Mouse (Mus musculus) hindbrain, embryonic 15.5 days (tissue): ENCODE results near the gene Cpt1a. TPM values are rescaled to one million over a fixed set of nuclear protein-coding genes. Genes with fewer than 3 reads are reported as not detected.

Source experiments
- ATAC-seq: fragments of 200-750 bp; cut with Nextera tagmentation; 2 replicates; pipeline ENCODE4 v1.8.0; 2017; ENCODE audit warnings: low read depth, moderate number of reproducible peaks, moderate TSS enrichment; ENCODE audit not compliant: low FRiP score
- H3K27ac ChIP-seq: fragments of 300-500 bp; sonication (generic); replicated peaks from 2 replicates; pipeline ENCODE4 v1.5.1; 2015; ENCODE audit warnings: mild to moderate bottlenecking, inconsistent platforms
- H3K27me3 ChIP-seq: fragments of 300-500 bp; sonication (generic); 2 replicates; pipeline ENCODE4 v1.6.1; 2015; ENCODE audit warnings: control low read depth, inconsistent platforms
- H3K36me3 ChIP-seq: fragments of 300-500 bp; sonication (generic); 2 replicates; pipeline ENCODE4 v1.6.1; 2015; ENCODE audit warnings: control low read depth, inconsistent platforms
- H3K4me1 ChIP-seq: fragments of 300-500 bp; sonication (generic); replicated peaks from 2 replicates; pipeline ENCODE4 v1.6.1; 2015; ENCODE audit warnings: control low read depth, inconsistent platforms
- H3K4me2 ChIP-seq: fragments of 300-500 bp; sonication (generic); 2 replicates; pipeline ENCODE4 v1.6.1; 2015; ENCODE audit warnings: moderate library complexity, mild to moderate bottlenecking, inconsistent platforms
- H3K4me3 ChIP-seq: fragments of 300-500 bp; sonication (generic); 2 replicates; pipeline ENCODE4 v1.5.1; 2015; ENCODE audit warnings: mild to moderate bottlenecking, inconsistent platforms
- H3K9ac ChIP-seq: fragments of 300-500 bp; sonication (generic); 2 replicates; pipeline ENCODE4 v1.6.1; 2015; ENCODE audit warnings: inconsistent platforms
- H3K9me3 ChIP-seq: fragments of 300-500 bp; sonication (generic); 2 replicates; pipeline ENCODE4 v1.6.1; 2016; ENCODE audit warnings: control low read depth, inconsistent platforms
- WGBS: fragments of 180-500 bp; shearing (Covaris S2); methylation state at CpG from one replicate; pipeline ENCODE4 v1.1.7; 2015; 5-methylcytosine and 5-hydroxymethylcytosine counted together
- polyA plus RNA-seq: library from polyadenylated mRNA; unstranded; fragments of >200 nt; fragmentation: Nextera tagmentation; extraction: Ambion mirVana; gene quantifications from 2 replicates; pipeline ENCODE4 v1.2.1, GENCODE M21; 2015

Gene Cpt1a
- polyA plus RNA-seq, 1 experiment from 2014 or later = 17.7 TPM

DNA sequence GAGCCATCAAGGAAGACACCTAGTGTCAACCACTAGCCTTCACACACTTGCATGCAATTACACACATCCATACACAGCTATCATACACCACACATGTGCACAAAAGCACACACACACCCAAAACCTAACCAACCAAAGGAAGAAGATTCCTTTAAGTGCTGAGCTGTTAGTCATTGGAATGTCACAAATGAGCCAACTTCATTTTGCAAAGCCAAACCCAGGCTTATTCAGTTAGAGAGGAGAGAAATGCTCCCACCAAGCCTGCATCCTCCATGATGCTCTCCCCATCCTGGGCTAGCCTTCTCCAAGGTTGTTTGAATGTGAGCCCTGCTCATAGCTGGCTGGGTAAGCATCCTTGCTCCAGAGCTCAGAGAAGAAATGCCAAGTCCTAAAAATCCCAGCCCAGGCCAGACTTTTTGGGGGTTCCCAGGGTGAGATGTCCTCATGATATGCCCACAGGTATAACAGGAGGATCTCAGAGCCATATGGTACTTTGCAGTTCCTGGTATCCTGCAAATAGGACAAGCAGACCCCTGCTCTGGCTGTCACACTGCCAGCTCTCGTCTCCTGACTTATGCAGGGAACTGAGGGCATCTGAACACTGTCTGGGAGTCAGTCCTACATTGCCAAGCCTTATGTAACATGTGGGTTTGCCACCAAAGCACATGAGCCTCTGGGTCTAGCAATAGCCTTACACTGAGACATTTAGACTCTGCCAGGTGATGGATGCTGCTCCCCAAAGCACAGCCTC, 83.6 kb downstream of the Cpt1a start:
- no peaks in the 10 kb centered on the region for H3K9me3 ChIP-seq
- WGBS = 55% methylated on average over 1 of the region's 1 CpGs
- peaks cover 4% of the 10 kb centered on the region; the same call in 1 of the 2 replicates for H3K4me1 ChIP-seq
- no peak overlapping the region for H3K27ac ChIP-seq
- no peak overlapping the region for H3K4me3 ChIP-seq
- ATAC-seq = no peak
- no peaks in the 10 kb centered on the region for H3K27me3 ChIP-seq
- H3K4me2 ChIP-seq = no peak overlapping the region
- no peak overlapping the region for H3K9ac ChIP-seq
- H3K36me3 ChIP-seq = no peaks in the 10 kb centered on the region

DNA sequence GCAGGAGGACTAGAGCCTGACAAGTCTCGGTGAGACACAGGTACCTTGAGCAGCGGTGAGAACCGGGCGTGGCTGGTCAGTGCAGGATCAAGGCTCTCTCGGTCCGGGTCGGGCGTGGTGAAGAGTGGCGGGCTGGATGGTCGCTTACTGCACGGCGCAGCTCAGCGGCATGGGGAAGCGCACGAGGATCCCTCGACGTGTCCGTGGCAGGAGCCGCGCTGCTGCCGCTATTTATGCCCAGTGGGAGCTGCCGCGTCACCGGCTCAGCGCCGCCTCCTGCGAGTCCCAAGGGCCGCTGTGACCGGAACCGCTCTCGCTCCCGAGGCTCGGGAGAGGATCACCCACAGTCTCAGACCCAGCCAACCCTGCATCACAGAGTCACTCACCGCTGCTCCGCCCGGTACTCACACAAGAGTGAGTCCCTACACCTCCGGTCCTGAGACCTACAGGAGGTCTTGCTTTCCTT, 92.2 kb downstream of the Cpt1a start, which contains the start of gene Gal:
Gal (minus strand) TSS at position 277 of the 466 bp plus-strand sequence.
- Histone ChIP-seq H3K36me3 (no peaks in the 10 kb centered on the region), H3K9ac (peak within 1 kb of the TSS; percentile 27; the same call in 1 of the 2 replicates), H3K4me1 (peaks cover 7% of the 10 kb centered on the region; the same call in 1 of the 2 replicates), H3K27me3 (peaks cover 24% of the 10 kb centered on the region), H3K4me3 (peak within 1 kb of the TSS; percentile 34), H3K4me2 (peak within 1 kb of the TSS; percentile 65), H3K9me3 (no peaks in the 10 kb centered on the region), H3K27ac (no peak within 1 kb of the TSS)
- peak; percentile 20; the same call in 1 of the 2 replicates for ATAC-seq
- 5% methylated on average over 33 of the region's 37 CpGs for WGBS

DNA sequence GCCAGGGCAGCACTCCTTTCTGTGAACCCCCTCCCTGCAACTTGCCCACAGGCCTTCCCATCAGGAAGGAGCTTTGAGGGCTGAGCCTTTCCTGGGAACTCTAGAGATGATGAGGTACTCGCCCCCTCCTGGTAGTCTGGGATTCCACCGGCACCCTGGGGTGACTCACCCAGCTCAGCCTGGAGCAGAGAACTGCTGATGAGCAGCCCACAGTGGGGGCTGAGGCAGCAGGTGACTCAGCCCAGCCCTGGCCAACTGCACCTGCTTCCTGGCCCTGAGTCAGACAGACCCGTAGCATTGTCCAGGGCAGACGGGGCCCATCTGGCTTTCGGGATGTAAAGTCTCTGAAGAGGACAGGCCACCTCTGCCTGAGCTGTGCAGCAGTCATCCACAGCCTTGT, 97.1 kb downstream of the Cpt1a start:
- no peak for ATAC-seq
- peaks cover 4% of the 10 kb centered on the region; the same call in 1 of the 2 replicates for H3K4me1 ChIP-seq
- H3K27me3 ChIP-seq = peaks cover 10% of the 10 kb centered on the region
- H3K4me2 ChIP-seq = no peak overlapping the region
- no peaks in the 10 kb centered on the region for H3K36me3 ChIP-seq
- H3K27ac ChIP-seq = no peak overlapping the region
- no peak overlapping the region for H3K4me3 ChIP-seq
- no peak overlapping the region for H3K9ac ChIP-seq
- WGBS = 54% methylated on average over 5 of the region's 5 CpGs
- H3K9me3 ChIP-seq = no peaks in the 10 kb centered on the region

GRCm38 (mm10) chr19:3422488-3422887, 100.4 kb downstream of the Cpt1a start:
- Histone ChIP-seq H3K27ac (no peak overlapping the region), H3K9ac (no peak overlapping the region), H3K27me3 (no peaks in the 10 kb centered on the region), H3K4me3 (no peak overlapping the region), H3K36me3 (no peaks in the 10 kb centered on the region), H3K4me1 (no peaks in the 10 kb centered on the region), H3K4me2 (no peak overlapping the region), H3K9me3 (no peaks in the 10 kb centered on the region)
- WGBS = 20% methylated on average over 6 of the region's 6 CpGs
- ATAC-seq = no peak

- Histone ChIP-seq H3K36me3 (no peaks in the 10 kb centered on the region), H3K27me3 (no peaks in the 10 kb centered on the region), H3K4me1 (no peaks in the 10 kb centered on the region), H3K27ac (no peak overlapping the region), H3K9me3 (no peaks in the 10 kb centered on the region), H3K4me3 (no peak overlapping the region), H3K9ac (no peak overlapping the region), H3K4me2 (no peak overlapping the region)
- 62% methylated on average over 4 of the region's 4 CpGs for WGBS
- no peak for ATAC-seq
Measured at GRCm38 (mm10) chr19:3422981-3423380, 100.8 kb downstream of the Cpt1a start.

- Histone ChIP-seq H3K4me1 (peaks cover 4% of the 10 kb centered on the region; the same call in 1 of the 2 replicates), H3K27me3 (no peaks in the 10 kb centered on the region), H3K9me3 (no peaks in the 10 kb centered on the region), H3K27ac (no peak overlapping the region), H3K4me2 (no peak overlapping the region), H3K9ac (no peak overlapping the region), H3K4me3 (no peak overlapping the region), H3K36me3 (no peaks in the 10 kb centered on the region)
- WGBS = 90% methylated on average over 2 of the region's 2 CpGs
- ATAC-seq = no peak
Measured at GRCm38 (mm10) chr19:3424214-3424613, 102.1 kb downstream of the Cpt1a start.

- H3K4me2 ChIP-seq = no peak overlapping the region
- no peak for ATAC-seq
- H3K27me3 ChIP-seq = no peaks in the 10 kb centered on the region
- H3K4me1 ChIP-seq = peaks cover 7% of the 10 kb centered on the region; the same call in 1 of the 2 replicates
- no peaks in the 10 kb centered on the region for H3K9me3 ChIP-seq
- no peak overlapping the region for H3K4me3 ChIP-seq
- no peak overlapping the region for H3K9ac ChIP-seq
- WGBS = 72% methylated on average over 15 of the region's 15 CpGs
- H3K27ac ChIP-seq = no peak overlapping the region
- H3K36me3 ChIP-seq = no peaks in the 10 kb centered on the region
Measured at GRCm38 (mm10) chr19:3428057-3428830, 106.1 kb downstream of the Cpt1a start.

- no peaks in the 10 kb centered on the region for H3K9me3 ChIP-seq
- peaks cover 7% of the 10 kb centered on the region; the same call in 1 of the 2 replicates for H3K4me1 ChIP-seq
- ATAC-seq = no peak
- H3K36me3 ChIP-seq = no peaks in the 10 kb centered on the region
- WGBS = 48% methylated on average over 7 of the region's 7 CpGs
- no peak overlapping the region for H3K4me2 ChIP-seq
- H3K9ac ChIP-seq = no peak overlapping the region
- no peak overlapping the region for H3K4me3 ChIP-seq
- H3K27me3 ChIP-seq = no peaks in the 10 kb centered on the region
- peak overlapping the region; percentile 21; the same call in 1 of the 2 replicates for H3K27ac ChIP-seq
Measured at GRCm38 (mm10) chr19:3429156-3429816, 107.2 kb downstream of the Cpt1a start.

DNA sequence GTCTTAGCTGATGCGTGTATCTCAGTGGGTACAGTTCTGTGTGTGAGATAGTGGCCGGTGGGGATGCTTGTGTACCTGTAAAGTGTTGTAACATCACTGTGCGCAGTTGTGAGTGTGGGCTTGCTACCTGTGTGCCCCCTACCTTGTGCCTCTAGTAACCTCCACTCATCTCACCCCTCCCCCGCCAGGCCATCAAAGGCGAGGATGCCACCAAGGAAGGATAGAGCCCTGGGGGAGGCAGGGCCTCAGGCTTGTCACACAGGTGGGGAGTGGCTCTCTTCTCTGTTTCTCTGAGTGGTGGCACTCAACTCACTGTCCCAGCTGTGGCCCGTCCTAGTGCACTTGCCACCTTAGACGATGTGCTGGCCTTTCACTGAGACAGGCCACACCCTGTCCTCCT, 108.9 kb downstream of the Cpt1a start:
- WGBS = 82% methylated on average over 7 of the region's 7 CpGs
- no peaks in the 10 kb centered on the region; the same call in 1 of the 2 replicates for H3K27me3 ChIP-seq
- no peak overlapping the region for H3K4me3 ChIP-seq
- ATAC-seq = no peak
- H3K9me3 ChIP-seq = no peaks in the 10 kb centered on the region
- no peak overlapping the region for H3K4me2 ChIP-seq
- H3K9ac ChIP-seq = no peak overlapping the region
- H3K4me1 ChIP-seq = peaks cover 7% of the 10 kb centered on the region; the same call in 1 of the 2 replicates
- no peaks in the 10 kb centered on the region for H3K36me3 ChIP-seq
- H3K27ac ChIP-seq = no peak overlapping the region

DNA sequence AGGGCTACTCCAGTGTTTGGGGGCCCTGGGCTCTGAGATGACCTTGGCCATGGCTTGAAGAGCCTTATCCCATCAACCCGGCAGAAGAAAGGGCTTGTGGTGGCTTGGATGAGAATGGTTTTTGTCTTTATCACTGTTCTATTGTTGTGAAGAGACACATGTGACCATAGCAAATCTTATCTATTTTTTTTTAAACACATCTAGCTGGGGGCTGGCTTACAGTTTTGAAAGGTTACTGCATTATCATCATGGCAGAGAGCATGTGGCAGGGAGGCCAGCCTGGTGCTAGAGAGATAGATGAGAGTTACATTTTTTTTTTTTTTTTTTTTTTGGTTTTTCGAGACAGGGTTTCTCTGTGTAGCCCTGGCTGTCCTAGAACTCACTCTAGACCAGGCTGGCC, 109.8 kb downstream of the Cpt1a start:
- Histone ChIP-seq H3K4me2 (no peak overlapping the region), H3K27ac (no peak overlapping the region), H3K4me1 (peaks cover 7% of the 10 kb centered on the region; the same call in 1 of the 2 replicates), H3K9ac (no peak overlapping the region), H3K9me3 (no peaks in the 10 kb centered on the region), H3K27me3 (no peaks in the 10 kb centered on the region; the same call in 1 of the 2 replicates), H3K36me3 (no peaks in the 10 kb centered on the region), H3K4me3 (no peak overlapping the region)
- 91% methylated on average over 2 of the region's 2 CpGs for WGBS
- ATAC-seq = no peak

- no peaks in the 10 kb centered on the region; the same call in 1 of the 2 replicates for H3K27me3 ChIP-seq
- H3K9ac ChIP-seq = no peak overlapping the region
- no peak for ATAC-seq
- H3K27ac ChIP-seq = no peak overlapping the region
- WGBS = 44% methylated on average over 4 of the region's 4 CpGs
- H3K4me3 ChIP-seq = no peak overlapping the region
- H3K4me1 ChIP-seq = peaks cover 5% of the 10 kb centered on the region; the same call in 1 of the 2 replicates
- H3K36me3 ChIP-seq = no peaks in the 10 kb centered on the region
- H3K4me2 ChIP-seq = no peak overlapping the region
- no peaks in the 10 kb centered on the region for H3K9me3 ChIP-seq
Measured at GRCm38 (mm10) chr19:3434124-3434523, 112.0 kb downstream of the Cpt1a start.
